Mouse (Mus musculus) hematopoietic stem cell, adult 5-6 weeks (primary cell): ENCODE measurements at regions not wholly inside any gene's neighbourhood (a gene's known extent, or its start where the extent isn't known, plus 50 kb on each side); places are given as distances from the start of the nearest gene placed in this dataset.

Experiments
- ATAC-seq, 2 experiments: fragments of 125-278 bp in 1 of 2; replicated peaks in 1 of 2; 2 replicates each; pipeline ENCODE4 v1.8.0; 2016 to 2017; ENCODE audit warnings: inconsistent platforms in 2 of 2, mild to moderate bottlenecking in 2 of 2, moderate number of reproducible peaks in 2 of 2, low read depth in 1 of 2, moderate TSS enrichment in 1 of 2; ENCODE audit not compliant: low FRiP score in 2 of 2, poor library complexity in 2 of 2, severe bottlenecking in 2 of 2, insufficient read depth in 1 of 2, low TSS enrichment in 1 of 2

- 0 out of 4 replicates have a peak, but pooled peaks of 1 of the 2 experiments have one; percentile 42 for ATAC-seq
Observed at GRCm38 (mm10) chr6:147686927-147687326, 211.3 kb downstream of the Ccdc91 start.

- ATAC-seq, result no peak
Observed at GRCm38 (mm10) chr6:147698255-147698654, 222.6 kb downstream of the Ccdc91 start.

GRCm38 (mm10) chr6:147699449-147699848 is 223.8 kb downstream of the Ccdc91 start:
- no peak for ATAC-seq

- no peak for ATAC-seq
Observed at GRCm38 (mm10) chr6:147700629-147701028, 225.0 kb downstream of the Ccdc91 start.

GRCm38 (mm10) chr6:147701956-147702355 is 226.3 kb downstream of the Ccdc91 start:
- no peak for ATAC-seq

- ATAC-seq, result peak in 1 of 2 experiments; percentile 64; a peak in 2 of 4 replicates
Observed at GRCm38 (mm10) chr6:147704297-147704696, 228.7 kb downstream of the Ccdc91 start.

GRCm38 (mm10) chr6:147705936-147706335 is 230.3 kb downstream of the Ccdc91 start:
- no peak for ATAC-seq

GRCm38 (mm10) chr6:147706741-147707140 is 231.1 kb downstream of the Ccdc91 start:
- ATAC-seq, result no peak

GRCm38 (mm10) chr6:147718052-147718712 is 242.6 kb downstream of the Ccdc91 start:
- no peak for ATAC-seq

- no peak for ATAC-seq
Observed at GRCm38 (mm10) chr6:147718713-147719490, 243.3 kb downstream of the Ccdc91 start.

GRCm38 (mm10) chr6:147719539-147719938 is 243.9 kb downstream of the Ccdc91 start:
- no peak for ATAC-seq

GRCm38 (mm10) chr6:147723336-147723735 is 247.7 kb downstream of the Ccdc91 start:
- ATAC-seq, result no peak

- ATAC-seq, result no peak
Observed at GRCm38 (mm10) chr6:147726987-147727386, 251.4 kb downstream of the Ccdc91 start.

GRCm38 (mm10) chr6:147727644-147728533 is 252.3 kb downstream of the Ccdc91 start:
- ATAC-seq, result no peak

- no peak for ATAC-seq
Observed at GRCm38 (mm10) chr6:147729721-147730120, 254.1 kb downstream of the Ccdc91 start.

GRCm38 (mm10) chr6:147738621-147739325 is 263.1 kb downstream of the Ccdc91 start:
- no peak for ATAC-seq

- no peak for ATAC-seq
Observed at GRCm38 (mm10) chr6:147741446-147741845, 265.8 kb downstream of the Ccdc91 start.
